Mouse (Mus musculus) kidney, embryonic 16.5 days (tissue): ENCODE measurements at regions not wholly inside any gene's neighbourhood (a gene's known extent, or its start where the extent isn't known, plus 50 kb on each side); places are given as distances from the start of the nearest gene placed in this dataset.
A peak's percentile ranks its signal among the peaks of the same experiment; 100 is the strongest.
"Not testable (repeated sequence)": the region's sequence is repeated elsewhere in the genome, so short reads cannot be mapped to it uniquely, and the experiment has no call there.

ENCODE experiments used
- ATAC-seq: fragments of 200-750 bp; cut with Nextera tagmentation; 2 replicates; pipeline ENCODE4 v1.8.0; 2017; ENCODE audit warnings: moderate TSS enrichment; ENCODE audit not compliant: low FRiP score, low TSS enrichment
- H3K27ac ChIP-seq: fragments of 300-500 bp; sonication (generic); 2 replicates; pipeline ENCODE4 v1.5.1; 2014; ENCODE audit warnings: low read length
- H3K27me3 ChIP-seq: fragments of 300-500 bp; sonication (generic); 2 replicates; pipeline ENCODE4 v1.6.1; 2014; ENCODE audit warnings: low read length, control low read depth, mixed read lengths; ENCODE audit not compliant: insufficient read depth
- H3K36me3 ChIP-seq: fragments of 300-500 bp; sonication (generic); 2 replicates; pipeline ENCODE4 v1.6.1; 2014; ENCODE audit warnings: low read length, control low read depth, mixed read lengths; ENCODE audit not compliant: insufficient read depth
- H3K4me1 ChIP-seq: fragments of 300-500 bp; sonication (generic); 2 replicates; pipeline ENCODE4 v1.6.1; 2014; ENCODE audit warnings: low read length, control low read depth, mixed read lengths; ENCODE audit not compliant: insufficient read depth
- H3K4me2 ChIP-seq: fragments of 300-500 bp; sonication (generic); replicated peaks from 2 replicates; pipeline ENCODE4 v1.6.1; 2014; ENCODE audit warnings: low read depth, low read length
- H3K4me3 ChIP-seq: fragments of 300-500 bp; sonication (generic); 2 replicates; pipeline ENCODE4 v1.5.1; 2014; ENCODE audit warnings: mild to moderate bottlenecking, low read length
- H3K9ac ChIP-seq: fragments of 300-500 bp; sonication (generic); replicated peaks from 2 replicates; pipeline ENCODE4 v1.6.1; 2014; ENCODE audit warnings: low read length
- H3K9me3 ChIP-seq: fragments of 300-500 bp; sonication (generic); 2 replicates; pipeline ENCODE4 v1.6.1; 2016; ENCODE audit warnings: low read length, control low read depth
- WGBS: fragments of 180-500 bp; shearing (Covaris S2); extraction: QIAGEN DNeasy Blood & Tissue Kit; methylation state at CpG from one replicate; pipeline ENCODE4 v1.1.7; 2014; 5-methylcytosine and 5-hydroxymethylcytosine counted together

- H3K4me3 ChIP-seq, H3K36me3 ChIP-seq, H3K27ac ChIP-seq, H3K4me1 ChIP-seq, H3K27me3 ChIP-seq, H3K9me3 ChIP-seq, H3K4me2 ChIP-seq, ATAC-seq, H3K9ac ChIP-seq: not testable (repeated sequence)
- WGBS, result no CpG with 5 or more reads among the region's 4 CpGs
These were observed 77.8 kb downstream of the BC107364 start for GRCm38 (mm10) chr3:96374343-96374624.

DNA sequence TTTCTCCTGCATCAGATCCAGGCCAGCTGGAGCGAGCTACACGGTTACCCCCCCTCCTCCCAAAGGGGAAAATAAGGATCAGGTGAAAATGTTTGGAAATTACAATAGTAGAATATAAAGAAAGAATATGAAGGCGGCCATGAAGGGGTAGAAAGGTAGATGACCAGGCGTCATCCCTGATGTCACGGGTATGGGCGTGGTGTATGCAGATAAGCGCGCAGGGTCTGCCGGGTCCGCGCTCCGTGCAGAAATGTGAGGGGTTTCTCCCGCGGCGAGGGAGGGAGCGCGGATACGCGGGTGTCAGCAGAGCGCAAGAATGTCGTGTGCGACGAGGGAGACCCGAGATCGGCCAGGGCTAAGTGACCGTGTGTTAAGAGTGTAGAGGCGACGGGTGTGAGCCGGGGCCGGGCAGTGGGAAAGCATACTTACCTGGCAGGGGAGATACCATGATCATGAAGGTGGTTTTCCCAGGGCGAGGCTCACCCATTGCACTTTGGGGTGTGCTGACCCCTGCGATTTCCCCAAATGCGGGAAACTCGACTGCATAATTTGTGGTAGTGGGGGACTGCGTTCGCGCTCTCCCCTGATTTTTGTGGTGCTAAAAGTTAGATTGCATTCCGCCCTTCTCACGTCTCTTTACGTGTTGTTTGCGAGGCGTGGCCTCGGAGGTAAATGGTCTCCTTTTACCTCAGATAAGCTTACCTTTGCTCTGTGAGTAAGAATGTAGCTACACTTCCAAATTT is 78.3 kb downstream of the BC107364 start:
- not testable (repeated sequence) for H3K36me3 ChIP-seq, H3K4me3 ChIP-seq, H3K9me3 ChIP-seq, H3K27ac ChIP-seq, H3K4me1 ChIP-seq, H3K4me2 ChIP-seq, H3K9ac ChIP-seq, H3K27me3 ChIP-seq
- 0% methylated on average over 1 of the region's 43 CpGs for WGBS
- ATAC-seq, result peak; percentile 76

- ATAC-seq, H3K36me3 ChIP-seq, H3K4me3 ChIP-seq, H3K4me1 ChIP-seq, H3K9ac ChIP-seq, H3K4me2 ChIP-seq, H3K27ac ChIP-seq, H3K9me3 ChIP-seq: not testable (repeated sequence)
- WGBS, result 28% methylated on average over 10 of the region's 10 CpGs
- peaks cover 21% of the 10 kb centered on the region for H3K27me3 ChIP-seq
These were observed 68.8 kb upstream of the Fcgr1 start for GRCm38 (mm10) chr3:96362581-96362980.

GRCm38 (mm10) chr3:96360816-96361215 is 67.0 kb upstream of the Fcgr1 start:
- no peak overlapping the region for H3K9ac ChIP-seq
- H3K4me3 ChIP-seq, result no peak overlapping the region
- no peak for ATAC-seq
- peaks cover 21% of the 10 kb centered on the region for H3K27me3 ChIP-seq
- no peaks in the 10 kb centered on the region for H3K36me3 ChIP-seq
- 60% methylated on average over 3 of the region's 3 CpGs for WGBS
- H3K4me2 ChIP-seq, result no peak overlapping the region
- H3K9me3 ChIP-seq, result no peaks in the 10 kb centered on the region
- no peak overlapping the region for H3K27ac ChIP-seq
- H3K4me1 ChIP-seq, result no peaks in the 10 kb centered on the region

DNA sequence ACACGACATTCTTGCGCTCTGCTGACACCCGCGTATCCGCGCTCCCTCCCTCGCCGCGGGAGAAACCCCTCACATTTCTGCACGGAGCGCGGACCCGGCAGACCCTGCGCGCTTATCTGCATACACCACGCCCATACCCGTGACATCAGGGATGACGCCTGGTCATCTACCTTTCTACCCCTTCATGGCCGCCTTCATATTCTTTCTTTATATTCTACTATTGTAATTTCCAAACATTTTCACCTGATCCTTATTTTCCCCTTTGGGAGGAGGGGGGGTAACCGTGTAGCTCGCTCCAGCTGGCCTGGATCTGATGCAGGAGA is 66.4 kb upstream of the Fcgr1 start:
- not testable (repeated sequence) for H3K4me1 ChIP-seq, H3K4me2 ChIP-seq, H3K4me3 ChIP-seq, H3K27ac ChIP-seq, H3K9ac ChIP-seq, H3K9me3 ChIP-seq, H3K36me3 ChIP-seq
- WGBS, result 17% methylated on average over 2 of the region's 21 CpGs
- H3K27me3 ChIP-seq, result peaks cover 21% of the 10 kb centered on the region
- ATAC-seq, result peak; percentile 91

- H3K9ac ChIP-seq, H3K4me3 ChIP-seq, H3K36me3 ChIP-seq, H3K27ac ChIP-seq, H3K9me3 ChIP-seq, H3K4me1 ChIP-seq, H3K4me2 ChIP-seq: not testable (repeated sequence)
- WGBS, result no CpG with 5 or more reads among the region's 26 CpGs
- H3K27me3 ChIP-seq, result peaks cover 21% of the 10 kb centered on the region
- peak; percentile 69 for ATAC-seq
These were observed 65.9 kb upstream of the Fcgr1 start for GRCm38 (mm10) chr3:96359507-96360213.

DNA sequence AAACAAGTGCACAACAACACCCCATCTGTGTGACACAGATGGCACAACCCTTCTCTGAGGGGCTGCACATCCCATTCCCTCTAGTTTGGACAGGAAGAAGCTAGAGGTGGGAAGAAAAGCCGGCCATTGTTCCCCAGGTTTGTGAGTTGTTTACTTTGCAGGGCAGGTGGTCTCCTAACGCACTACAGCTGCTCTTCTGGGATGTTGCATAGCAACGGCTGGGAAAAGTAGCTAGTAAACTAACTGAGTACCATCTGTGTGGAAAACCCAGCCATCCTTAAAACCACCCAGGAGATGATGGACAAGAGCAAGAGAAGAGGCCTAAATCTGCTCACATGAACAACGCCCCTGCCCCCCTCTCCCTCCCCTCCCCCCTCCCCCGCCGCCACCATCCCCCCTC is 57.9 kb upstream of the Fcgr1 start:
- ATAC-seq, H3K4me2 ChIP-seq, H3K4me1 ChIP-seq, H3K36me3 ChIP-seq, H3K27me3 ChIP-seq, H3K27ac ChIP-seq, H3K4me3 ChIP-seq, H3K9ac ChIP-seq, H3K9me3 ChIP-seq: not testable (repeated sequence)
- WGBS, result no CpG with 5 or more reads among the region's 6 CpGs

DNA sequence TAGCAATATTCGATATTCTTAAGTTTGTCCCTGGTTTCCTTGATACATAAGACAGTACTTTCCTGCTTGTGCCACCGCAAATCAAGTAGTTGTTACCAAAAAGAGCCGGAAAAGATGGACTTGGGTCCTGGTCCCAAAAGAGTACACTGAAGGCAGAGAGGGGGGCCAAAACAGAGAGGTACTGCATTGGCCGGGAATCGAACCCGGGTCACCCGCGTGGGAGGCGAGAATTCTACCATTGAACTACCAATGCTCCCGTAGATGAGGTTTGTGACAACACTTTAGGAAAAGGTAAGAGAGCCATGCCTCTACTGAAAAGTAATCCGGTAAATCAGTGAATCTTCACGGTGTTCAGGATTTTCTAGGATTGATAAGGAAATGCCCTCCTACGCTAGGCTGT is 57.2 kb upstream of the Fcgr1 start:
- not testable (repeated sequence) for H3K27me3 ChIP-seq, H3K9ac ChIP-seq, H3K4me1 ChIP-seq, H3K36me3 ChIP-seq, H3K9me3 ChIP-seq, H3K4me2 ChIP-seq, H3K4me3 ChIP-seq, H3K27ac ChIP-seq, ATAC-seq
- WGBS, result no CpG with 5 or more reads among the region's 13 CpGs

DNA sequence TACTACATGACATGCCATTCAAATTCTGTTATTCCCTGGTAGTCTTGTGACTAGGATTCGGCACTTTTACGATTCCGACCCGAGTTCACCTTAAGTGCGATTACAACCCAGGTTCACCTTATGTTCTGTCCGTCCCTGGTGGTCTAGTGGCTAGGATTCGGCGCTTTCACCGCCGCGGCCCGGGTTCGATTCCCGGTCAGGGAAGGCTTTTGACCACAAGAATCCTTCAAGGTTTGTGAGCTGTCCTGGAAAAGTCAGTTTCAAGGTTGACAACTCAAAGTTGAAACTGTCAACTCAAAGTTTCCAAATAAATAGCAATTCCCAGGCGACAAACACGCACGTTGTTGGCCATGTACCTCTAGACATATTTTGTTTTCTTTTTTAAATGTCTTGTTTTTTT is 52.8 kb upstream of the Fcgr1 start:
- not testable (repeated sequence) for H3K36me3 ChIP-seq, H3K9ac ChIP-seq, H3K27ac ChIP-seq, H3K4me3 ChIP-seq, H3K4me1 ChIP-seq, ATAC-seq, H3K4me2 ChIP-seq, H3K9me3 ChIP-seq
- H3K27me3 ChIP-seq, result peaks cover 23% of the 10 kb centered on the region
- no CpG with 5 or more reads among the region's 17 CpGs for WGBS

DNA sequence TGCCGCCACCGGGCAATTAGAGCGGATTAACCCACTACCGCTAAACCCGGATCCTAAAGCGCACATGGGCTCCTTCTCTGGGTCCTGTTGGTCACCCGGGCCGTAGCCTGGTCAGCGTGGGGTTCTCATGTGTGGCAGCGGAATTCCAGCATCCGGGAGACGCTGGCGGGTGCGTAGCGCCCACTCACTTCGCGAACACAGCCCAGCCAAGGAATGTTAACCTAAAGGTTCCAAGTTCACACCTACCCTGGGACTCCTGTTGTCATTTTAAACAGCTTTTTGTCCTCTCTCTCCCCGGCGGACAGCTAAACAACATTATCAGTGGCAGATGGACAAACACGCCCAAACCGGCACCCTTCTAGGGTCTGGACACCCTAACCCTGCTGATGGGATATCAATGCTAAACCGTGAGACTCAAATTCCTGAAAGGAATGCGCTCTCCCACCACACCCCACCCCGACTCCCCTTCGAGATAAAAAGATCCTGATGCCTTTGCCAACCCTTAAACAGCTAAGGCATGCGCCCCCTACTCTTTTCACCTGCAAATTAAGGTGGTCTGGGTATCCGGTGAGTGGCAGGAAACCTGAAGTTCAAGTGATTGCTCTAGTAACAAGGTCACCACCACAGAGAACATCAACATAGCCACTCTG is 49.8 kb upstream of the Fcgr1 start:
- H3K36me3 ChIP-seq, result no peaks in the 10 kb centered on the region
- no peak overlapping the region for H3K4me2 ChIP-seq
- H3K4me3 ChIP-seq, result no peak overlapping the region
- H3K4me1 ChIP-seq, result no peaks in the 10 kb centered on the region
- no peaks in the 10 kb centered on the region for H3K9me3 ChIP-seq
- peaks cover 42% of the 10 kb centered on the region for H3K27me3 ChIP-seq
- no peak overlapping the region for H3K27ac ChIP-seq
- no peak overlapping the region for H3K9ac ChIP-seq
- 1% methylated on average over 27 of the region's 27 CpGs for WGBS
- ATAC-seq, result no peak
